Mouse (Mus musculus): ENCODE measurements around the gene Il1rl2.
A peak's percentile ranks its signal among the peaks of the same experiment; 100 is the strongest.
"Not testable (repeated sequence)": the region's sequence is repeated elsewhere in the genome, so short reads cannot be mapped to it uniquely, and the experiment has no call there.

Gene Il1rl2

GRCm38 (mm10) chr1:40324457-40324856 lies at the start of gene Il1rl2:
Il1rl2 (plus strand) TSS chr1:40324610.
- DNase-seq (ENCODE audit: low read depth in 2 of 2, low spot score in 2 of 2) = peak; percentile 14 to 31

- DNase-seq (ENCODE audit: low read depth in 2 of 2, low spot score in 2 of 2) = no peak
Observed at GRCm38 (mm10) chr1:40275285-40276013, 49.0 kb upstream of the Il1rl2 start.

- DNase-seq (ENCODE audit: low read depth in 2 of 2, low spot score in 2 of 2) = no peak
Observed at GRCm38 (mm10) chr1:40277944-40278343, 46.5 kb upstream of the Il1rl2 start.

- DNase-seq (ENCODE audit: low read depth in 2 of 2, low spot score in 2 of 2) = no peak
Observed at GRCm38 (mm10) chr1:40278720-40279119, 45.7 kb upstream of the Il1rl2 start.

GRCm38 (mm10) chr1:40279182-40279743 lies 45.1 kb upstream of the Il1rl2 start:
- no peak for DNase-seq (ENCODE audit: low read depth in 2 of 2, low spot score in 2 of 2)

- no peak for DNase-seq (ENCODE audit: low read depth in 2 of 2, low spot score in 2 of 2)
Observed at GRCm38 (mm10) chr1:40281950-40282349, 42.5 kb upstream of the Il1rl2 start.

- DNase-seq (ENCODE audit: low read depth in 2 of 2, low spot score in 2 of 2) = no peak
Observed at GRCm38 (mm10) chr1:40282394-40282793, 42.0 kb upstream of the Il1rl2 start.

GRCm38 (mm10) chr1:40283995-40284394 lies 40.4 kb upstream of the Il1rl2 start:
- DNase-seq (ENCODE audit: low read depth in 2 of 2, low spot score in 2 of 2) = no peak

GRCm38 (mm10) chr1:40290489-40291255 lies 33.7 kb upstream of the Il1rl2 start:
- DNase-seq (ENCODE audit: low read depth in 2 of 2, low spot score in 2 of 2) = no peak

GRCm38 (mm10) chr1:40292231-40292630 lies 32.2 kb upstream of the Il1rl2 start:
- DNase-seq (ENCODE audit: low read depth in 2 of 2, low spot score in 2 of 2) = no peak

GRCm38 (mm10) chr1:40293891-40294290 lies 30.5 kb upstream of the Il1rl2 start:
- no peak for DNase-seq (ENCODE audit: low read depth in 2 of 2, low spot score in 2 of 2)

GRCm38 (mm10) chr1:40294824-40295223 lies 29.6 kb upstream of the Il1rl2 start:
- no peak for DNase-seq (ENCODE audit: low read depth in 2 of 2, low spot score in 2 of 2)

- DNase-seq (ENCODE audit: low read depth in 2 of 2, low spot score in 2 of 2) = no peak
Observed at GRCm38 (mm10) chr1:40298053-40298452, 26.4 kb upstream of the Il1rl2 start.

- no peak for DNase-seq (ENCODE audit: low read depth in 2 of 2, low spot score in 2 of 2)
Observed at GRCm38 (mm10) chr1:40303179-40303866, 21.1 kb upstream of the Il1rl2 start.

- DNase-seq (ENCODE audit: low read depth in 2 of 2, low spot score in 2 of 2) = not testable (repeated sequence)
Observed at GRCm38 (mm10) chr1:40304321-40304720, 20.1 kb upstream of the Il1rl2 start.

- DNase-seq (ENCODE audit: low read depth in 2 of 2, low spot score in 2 of 2) = no peak
Observed at GRCm38 (mm10) chr1:40306111-40306510, 18.3 kb upstream of the Il1rl2 start.

GRCm38 (mm10) chr1:40311123-40311522 lies 13.3 kb upstream of the Il1rl2 start:
- no peak for DNase-seq (ENCODE audit: low read depth in 2 of 2, low spot score in 2 of 2)

- DNase-seq (ENCODE audit: low read depth in 2 of 2, low spot score in 2 of 2) = no peak
Observed at GRCm38 (mm10) chr1:40311625-40312024, 12.8 kb upstream of the Il1rl2 start.

- DNase-seq (ENCODE audit: low read depth in 2 of 2, low spot score in 2 of 2) = no peak
Observed at GRCm38 (mm10) chr1:40314016-40314415, 10.4 kb upstream of the Il1rl2 start.

- no peak for DNase-seq (ENCODE audit: low read depth in 2 of 2, low spot score in 2 of 2)
Observed at GRCm38 (mm10) chr1:40317657-40318056, 6.8 kb upstream of the Il1rl2 start.

GRCm38 (mm10) chr1:40321824-40322223 lies 2.6 kb upstream of the Il1rl2 start:
- DNase-seq (ENCODE audit: low read depth in 2 of 2, low spot score in 2 of 2) = no peak

- DNase-seq (ENCODE audit: low read depth in 2 of 2, low spot score in 2 of 2) = no peak
Observed at GRCm38 (mm10) chr1:40322543-40322942, 1.9 kb upstream of the Il1rl2 start.

All from CD8-positive naive resting alpha-beta T cell, adult 2 months (primary cell).